Mouse (Mus musculus) liver, postnatal 0 days (tissue): ENCODE measurements around the gene Hpcal1.

Experiments used
- CTCF ChIP-seq: sonication (generic); IDR thresholded peaks from 2 replicates; pipeline ENCODE4 v1.5.1; 2016; ENCODE audit warnings: antibody characterized with exemption, low read depth
- EP300 ChIP-seq: IDR thresholded peaks from 2 replicates; pipeline ENCODE4 v1.6.1; 2016; ENCODE audit warnings: antibody characterized with exemption, low read depth, mild to moderate bottlenecking

GRCm38 (mm10) chr12:17694589-17695115 is 4.0 kb downstream of the Hpcal1 start:
- no peak for TF ChIP-seq CTCF
- TF ChIP-seq EP300, result no peak
